Mouse (Mus musculus) left cerebral cortex, adult 11 months (tissue): ENCODE results near the gene Gm3558.
"Not testable (repeated sequence)": the region's sequence is repeated elsewhere in the genome, so short reads cannot be mapped to it uniquely, and the experiment has no call there.

Source experiments
- DNase-seq: peaks from one replicate; pipeline ENCODE4 v3.0.0; 2022; ENCODE audit warnings: low spot score

The Gm3558 gene

DNA sequence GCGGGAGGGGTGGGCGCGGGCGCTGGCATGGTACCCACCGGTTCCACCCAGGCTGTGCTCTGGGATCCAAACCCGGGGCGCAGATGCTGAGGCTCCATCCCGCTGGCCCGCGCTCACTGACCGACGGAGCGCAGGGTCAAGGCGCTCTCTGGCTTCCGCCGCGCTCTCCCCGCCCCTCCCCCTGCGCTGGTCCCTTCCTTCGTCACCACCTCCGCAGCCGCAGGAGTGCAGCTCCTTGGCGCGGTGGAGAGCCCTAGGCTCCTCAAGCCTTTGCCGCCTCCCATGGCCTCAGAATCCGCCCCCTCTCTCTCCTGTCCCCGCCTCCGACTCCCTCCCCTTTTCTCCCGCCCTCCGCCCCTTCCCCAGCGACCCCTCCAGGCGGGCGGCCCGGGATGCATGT lies at the start of gene Gm3558:
Gene Gm3558, minus strand, starts transcription at position 185 of the 400 bp plus-strand sequence.
- not testable (repeated sequence) for DNase-seq

DNA sequence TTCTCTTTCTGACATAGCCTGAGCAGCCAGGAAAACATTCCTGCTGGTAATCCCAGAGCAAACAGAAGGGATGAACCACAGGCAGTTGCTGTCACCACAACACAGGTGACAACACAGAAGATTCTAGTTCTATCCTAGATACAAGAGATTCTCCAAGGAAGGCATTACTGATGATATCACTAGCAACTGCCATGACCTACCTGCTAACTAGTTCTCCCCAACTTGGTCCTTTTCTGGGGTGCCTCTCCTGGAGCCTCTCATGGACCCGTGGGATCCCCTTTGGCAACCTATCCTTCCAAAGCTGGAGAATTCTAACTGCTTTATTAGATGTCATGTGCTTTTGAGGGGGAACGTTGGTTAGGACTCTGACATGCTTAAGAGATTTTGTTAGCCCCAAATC lies 27.1 kb upstream of the Gm3558 start, which contains the start of gene Gm10338:
Gene Gm10338, minus strand, starts transcription at position 101 of the 400 bp plus-strand sequence.
- DNase-seq, result not testable (repeated sequence)

DNA sequence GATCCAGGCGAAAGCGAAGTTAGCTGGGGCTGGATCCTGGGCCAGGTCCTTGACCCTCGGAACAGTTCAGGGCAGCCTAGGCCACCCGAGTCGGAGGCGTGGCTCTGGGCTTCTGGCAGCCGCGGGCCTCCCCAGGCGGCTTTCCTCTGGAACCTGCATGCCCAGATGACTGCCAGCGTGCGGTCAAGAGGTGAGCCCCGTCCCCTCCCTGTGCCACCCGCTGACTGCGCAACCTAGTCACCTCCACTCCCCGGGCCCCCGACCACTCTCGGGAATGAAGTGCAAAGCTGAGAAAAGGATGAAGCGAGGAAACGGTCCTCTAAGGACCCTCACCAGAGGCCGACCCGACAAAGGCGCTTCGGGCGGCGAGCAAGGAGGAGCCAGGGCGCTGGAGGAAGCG lies 476 bp downstream of the Gm3558 start:
- DNase-seq, result not testable (repeated sequence)

- peak; percentile 9 for DNase-seq
Measured at GRCm38 (mm10) chr14:7567266-7567665, 1.1 kb downstream of the Gm3558 start.
